27 mouse cellular contexts compared by ENCODE assay signal in the genomic region with DNA sequence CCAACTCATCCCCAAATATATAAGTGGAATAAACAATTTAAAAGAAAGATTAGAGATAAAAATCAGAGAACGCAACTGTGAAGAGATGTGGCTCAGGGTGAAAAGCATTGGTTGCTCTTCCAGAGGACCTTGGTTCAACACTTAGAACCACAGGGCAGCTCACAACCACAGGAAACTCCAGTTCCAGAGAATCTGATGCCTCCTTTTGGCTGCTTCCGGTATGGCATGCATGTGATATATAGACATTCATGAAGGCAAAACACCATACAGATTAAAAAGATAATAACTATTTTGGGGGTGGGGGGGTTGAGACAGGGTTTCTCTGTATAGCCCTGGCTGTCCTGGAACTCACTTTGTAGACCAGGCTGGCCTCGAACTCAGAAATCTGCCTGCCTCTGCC. TPM values are rescaled to one million over a fixed set of nuclear protein-coding genes. Genes with fewer than 3 reads are reported as not detected.
DNase-seq lines count a peak whose midpoint lies in the region; ATAC-seq and TF ChIP-seq lines count a peak whose summit lies in the region.
"Had no signal": no experiment of that assay in that cellular context is flagged by ENCODE, and none has a peak within 500 bp of the region (broad histone marks: within the 10 kb centered on the region; RNA-seq: fewer than 3 reads in every experiment).

No protein-coding gene starts in this region.

- no peak for ATAC-seq in intestine, postnatal 0 days
- no peak for ATAC-seq in intestine, embryonic 15.5 days
- ATAC-seq: forebrain, embryonic 16.5 days; intestine, embryonic 16.5 days; midbrain, embryonic 16.5 days had no signal

- H3K4me1 ChIP-seq in intestine, postnatal 0 days (replicated peaks; ENCODE audit: control insufficient read depth, insufficient read depth, low read length): no peaks in the 10 kb centered on the region
- H3K4me1 ChIP-seq in intestine, embryonic 15.5 days (replicated peaks): no peaks in the 10 kb centered on the region
- H3K4me1 ChIP-seq: hindbrain, embryonic 12.5 days had no signal

- no peaks in the 10 kb centered on the region; the same call in 1 of the 2 replicates for H3K36me3 ChIP-seq in intestine, postnatal 0 days (ENCODE audit: control insufficient read depth, insufficient read depth)
- no peaks in the 10 kb centered on the region for H3K36me3 ChIP-seq in intestine, embryonic 15.5 days
- H3K36me3 ChIP-seq: hindbrain, embryonic 12.5 days had no signal

- TF ChIP-seq CTCF in intestine, postnatal 0 days (IDR thresholded peaks at IDR 0.05; ENCODE audit: low read depth): peak; percentile 17; the same call in 1 of the 2 replicates

- 91% methylated on average over 3 of the region's 3 CpGs for WGBS in intestine, postnatal 0 days
- WGBS in intestine, embryonic 15.5 days: 91% methylated on average over 3 of the region's 3 CpGs

- no peak overlapping the region for H3K27ac ChIP-seq in intestine, postnatal 0 days (ENCODE audit: low read depth, low read length)
- no peak overlapping the region for H3K27ac ChIP-seq in intestine, embryonic 15.5 days
- H3K27ac ChIP-seq: hindbrain, embryonic 12.5 days had no signal

- peak; percentile 11 for DNase-seq in thymus, postnatal 25 days
- DNase-seq in thymus, postnatal 36 days: no peak
- DNase-seq in R1 (ENCODE audit: low read depth, low spot score): peak; percentile 33
- no peak for DNase-seq in adrenal gland, adult 18-20 months (ENCODE audit: low spot score in 2 of 2)
- DNase-seq in cerebellum, adult 9-11 months: no peak
- DNase-seq: adrenal gland, postnatal 10 days; cerebellum, adult 11 months; cerebellum, postnatal 14 days; embryo, embryonic 11 days; gastrocnemius, postnatal 36 days; heart, postnatal 14 days; layer of hippocampus, postnatal 36 days; lung, postnatal 14 days; right cerebral cortex, postnatal 14 days; spleen, adult 18-20 months had no signal

- no peak overlapping the region for H3K9ac ChIP-seq in intestine, postnatal 0 days (ENCODE audit: low read depth, low read length)
- H3K9ac ChIP-seq in intestine, embryonic 15.5 days: no peak overlapping the region
- H3K9ac ChIP-seq: hindbrain, embryonic 12.5 days had no signal

- H3K4me2 ChIP-seq in intestine, postnatal 0 days (replicated peaks; ENCODE audit: low read depth): no peak overlapping the region
- H3K4me2 ChIP-seq in intestine, embryonic 15.5 days (replicated peaks): no peak overlapping the region
- H3K4me2 ChIP-seq: heart, embryonic 11.5 days; hindbrain, embryonic 12.5 days had no signal

- H3K27me3 ChIP-seq in intestine, postnatal 0 days (replicated peaks; ENCODE audit: control insufficient read depth, insufficient read depth, low read length): no peaks in the 10 kb centered on the region
- no peaks in the 10 kb centered on the region for H3K27me3 ChIP-seq in intestine, embryonic 15.5 days (replicated peaks)
- H3K27me3 ChIP-seq: hindbrain, embryonic 12.5 days had no signal

- no peak overlapping the region for H3K4me3 ChIP-seq in intestine, postnatal 0 days (ENCODE audit: low read depth, low read length)
- H3K4me3 ChIP-seq in intestine, embryonic 15.5 days (replicated peaks): no peak overlapping the region
- H3K4me3 ChIP-seq: hindbrain, embryonic 12.5 days had no signal

- H3K9me3 ChIP-seq in intestine, postnatal 0 days (ENCODE audit: control insufficient read depth): no peaks in the 10 kb centered on the region
- H3K9me3 ChIP-seq in intestine, embryonic 15.5 days: no peaks in the 10 kb centered on the region
- H3K9me3 ChIP-seq: hindbrain, embryonic 12.5 days had no signal

RNA-seq across cellular contexts. Expression of gene Syt5, which starts 15.3 kb away (rescaled TPM):
- polyA plus RNA-seq in intestine, postnatal 0 days (2015; fragmentation: Nextera tagmentation; extraction: Ambion mirVana): 5.3 and 5.7 TPM in 2 replicates
- polyA plus RNA-seq in intestine, embryonic 15.5 days (2015; fragmentation: Nextera tagmentation; extraction: Ambion mirVana): 7.3 and 7.7 TPM in 2 replicates
- 1 to 10 TPM; 7.0 to 7.5 TPM for total RNA-seq in adrenal gland, adult 18-20 months (2021)
- total RNA-seq: gastrocnemius, postnatal 36 days; neutrophil, adult 5-6 weeks had no signal

RNA-seq across cellular contexts. Expression of gene Dnaaf3, which starts 30.4 kb away (rescaled TPM):
- polyA plus RNA-seq in intestine, postnatal 0 days (2015; fragmentation: Nextera tagmentation; extraction: Ambion mirVana): 0.33 and 0.54 TPM in 2 replicates
- 1.1 TPM in 2 replicates for polyA plus RNA-seq in intestine, embryonic 15.5 days (2015; fragmentation: Nextera tagmentation; extraction: Ambion mirVana)
- 1 to 10 TPM in 1 of 2 experiments, under 1 TPM in 1; 0.51 to 1.2 TPM for total RNA-seq in adrenal gland, adult 18-20 months (2021)
- total RNA-seq: gastrocnemius, postnatal 36 days had no signal

RNA-seq across cellular contexts. Expression of gene Tnni3, which starts 38.6 kb away (rescaled TPM):
- polyA plus RNA-seq in intestine, postnatal 0 days (2015; fragmentation: Nextera tagmentation; extraction: Ambion mirVana): 1.1 TPM in 2 replicates
- polyA plus RNA-seq in intestine, embryonic 15.5 days (2015; fragmentation: Nextera tagmentation; extraction: Ambion mirVana): 2.2 and 3.0 TPM in 2 replicates
- total RNA-seq in adrenal gland, adult 18-20 months (2021): under 1 TPM in 1 of 2 experiments, not detected in 1; 0.66 TPM

RNA-seq across cellular contexts. Expression of gene Ptprh, which starts 41.2 kb away (rescaled TPM):
- polyA plus RNA-seq in intestine, postnatal 0 days (2015; fragmentation: Nextera tagmentation; extraction: Ambion mirVana): 16.7 and 17.1 TPM in 2 replicates
- polyA plus RNA-seq in intestine, embryonic 15.5 days (2015; fragmentation: Nextera tagmentation; extraction: Ambion mirVana): 1.1 and 1.6 TPM in 2 replicates
- total RNA-seq in adrenal gland, adult 18-20 months (2021): not detected
- total RNA-seq: adrenal gland, postnatal 10 days; gastrocnemius, postnatal 36 days; heart, postnatal 14 days; megakaryocyte-erythroid progenitor cell, adult 5-6 weeks; neutrophil, adult 5-6 weeks had no signal
- polyA plus RNA-seq: embryonic facial prominence, embryonic 14.5 days; heart, embryonic 11.5 days; kidney, embryonic 16.5 days; stomach, embryonic 14.5 days had no signal

RNA-seq across cellular contexts. Expression of gene Tnnt1, which starts 46.5 kb away (rescaled TPM):
- 20.1 and 24.3 TPM in 2 replicates for polyA plus RNA-seq in intestine, postnatal 0 days (2015; fragmentation: Nextera tagmentation; extraction: Ambion mirVana)
- polyA plus RNA-seq in intestine, embryonic 15.5 days (2015; fragmentation: Nextera tagmentation; extraction: Ambion mirVana): 21.3 and 27.1 TPM in 2 replicates
- total RNA-seq in adrenal gland, adult 18-20 months (2021): 1 to 10 TPM in 1 of 2 experiments, under 1 TPM in 1; 0.50 to 1.4 TPM
- total RNA-seq: neutrophil, adult 5-6 weeks had no signal

Comparison
In these comparisons a context has a peak if more than half of its experiments do, and no peak if none do; other contexts are left out.
1. DNase-seq: peak in thymus, postnatal 25 days (single experiment) and R1 (single experiment); none in thymus, postnatal 36 days (0 of 2), adrenal gland, adult 18-20 months (0 of 2) and cerebellum, adult 9-11 months (single experiment).